Mouse (Mus musculus): ENCODE results near the gene Spata13.

DNA sequence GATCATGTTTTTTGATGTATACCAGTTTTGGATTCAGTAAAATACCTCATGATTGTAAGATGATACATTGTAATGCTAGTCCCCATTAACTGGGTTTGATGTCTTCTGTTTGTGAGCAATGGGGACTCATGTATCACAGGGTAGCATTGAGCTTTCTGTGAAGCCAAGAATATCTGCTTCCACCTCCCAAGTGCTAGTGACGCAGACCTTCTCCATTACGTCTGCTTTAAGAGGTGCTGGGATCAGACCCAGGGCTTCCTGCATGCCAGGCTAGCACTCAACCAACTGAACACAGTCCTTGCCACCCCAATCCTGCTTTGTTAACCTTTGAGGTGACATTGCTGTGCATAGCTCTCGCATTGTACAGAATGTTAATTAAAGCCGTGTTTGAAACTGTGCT lies 164.9 kb downstream of the Spata13 start:
- TF ChIP-seq CTCF (IDR thresholded peaks at IDR 0.05; ENCODE audit: control insufficient read depth, insufficient read depth, insufficient replicate concordance, low read depth, low read length) (no peak), POLR2A (IDR thresholded peaks at IDR 0.05; ENCODE audit: control insufficient read depth, low read depth, low read length) (no peak)
